Mouse (Mus musculus) kidney, adult 18-20 months (tissue): Measurements from ENCODE around the gene Ttc6.

ENCODE experiments used
- DNase-seq: peaks from one replicate; pipeline ENCODE4 v3.0.0; 2021

Ttc6 gene

DNA sequence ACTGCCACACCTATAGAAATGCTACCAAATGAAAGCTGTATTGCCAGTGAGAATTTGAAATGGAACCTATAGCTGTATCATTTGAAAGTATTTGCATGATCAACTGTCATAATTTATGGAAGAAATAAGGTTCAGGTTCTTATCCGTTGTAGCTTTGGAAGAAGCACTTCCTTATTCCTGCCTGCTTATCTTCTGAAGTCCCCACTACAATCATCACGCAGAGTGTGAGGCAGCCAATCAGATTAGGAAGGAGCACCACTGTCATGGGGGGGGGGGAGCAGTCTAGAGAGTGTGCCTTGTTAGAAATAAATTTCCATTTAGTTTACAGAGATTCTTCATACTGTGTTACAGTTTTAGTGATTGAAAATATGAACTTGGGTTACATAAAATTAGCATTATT lies 108.5 kb downstream of the Ttc6 start:
- no peak for DNase-seq

DNA sequence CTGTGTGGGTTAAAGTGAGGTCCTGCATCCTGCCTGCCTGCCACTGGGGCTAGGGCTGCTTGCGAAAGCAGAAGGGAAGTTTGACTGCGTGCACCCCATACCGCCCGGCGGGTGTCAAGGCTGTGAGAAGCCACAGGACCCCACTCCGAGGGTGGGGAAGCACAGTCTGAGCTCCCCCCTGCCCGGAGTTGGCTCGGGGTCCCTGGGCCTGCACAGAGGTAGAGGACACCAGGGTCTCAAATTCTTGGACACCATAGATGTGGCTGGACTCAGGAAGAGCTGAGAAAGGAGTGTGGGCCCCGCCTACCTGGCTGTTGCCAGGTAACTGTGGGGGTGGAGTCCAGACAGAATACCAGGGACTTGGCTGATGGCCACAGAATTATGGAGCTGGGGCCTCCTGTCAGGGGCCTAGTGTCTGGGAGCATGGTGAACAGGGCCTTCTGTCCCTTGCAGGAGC lies 121.1 kb downstream of the Ttc6 start:
- no peak for DNase-seq

DNA sequence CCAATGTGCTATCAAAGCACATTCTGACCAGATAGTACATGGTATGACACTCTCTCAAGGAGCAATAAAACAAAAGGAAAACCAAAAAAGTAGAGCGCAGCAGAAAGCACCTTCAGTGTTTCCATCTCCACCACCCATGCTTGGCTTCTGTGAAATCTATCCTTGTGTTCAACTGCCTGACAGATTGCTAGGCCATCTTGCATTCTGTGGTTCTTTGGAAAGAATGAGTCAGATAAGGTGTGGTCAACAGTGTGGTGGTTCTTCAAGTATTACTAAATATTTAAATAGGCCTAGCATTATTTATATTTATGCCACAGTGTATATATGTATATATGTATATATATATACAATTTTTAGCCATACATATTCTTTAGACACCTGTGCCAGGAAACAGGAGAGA lies 146.1 kb downstream of the Ttc6 start:
- DNase-seq: no peak

DNA sequence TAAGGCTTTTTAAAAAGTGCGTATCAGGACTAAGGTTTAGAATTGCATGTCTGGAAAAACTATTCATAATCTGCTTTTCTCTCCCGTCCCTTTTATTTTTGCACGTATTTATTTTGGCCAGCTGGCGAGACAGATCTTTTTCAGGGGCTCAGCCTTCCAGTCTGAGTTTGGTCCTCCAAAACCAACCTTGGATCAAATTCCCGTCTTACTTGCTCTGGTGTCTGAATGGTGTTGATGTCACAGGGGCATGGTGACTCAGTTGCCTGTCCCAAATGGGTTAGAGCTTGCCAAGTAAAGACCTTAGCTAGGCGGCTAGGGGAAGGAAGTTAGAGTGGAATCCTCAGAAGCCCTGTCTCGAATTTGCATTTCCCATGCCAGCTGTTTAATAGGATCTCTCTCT lies 200.8 kb downstream of the Ttc6 start:
- DNase-seq: no peak

DNA sequence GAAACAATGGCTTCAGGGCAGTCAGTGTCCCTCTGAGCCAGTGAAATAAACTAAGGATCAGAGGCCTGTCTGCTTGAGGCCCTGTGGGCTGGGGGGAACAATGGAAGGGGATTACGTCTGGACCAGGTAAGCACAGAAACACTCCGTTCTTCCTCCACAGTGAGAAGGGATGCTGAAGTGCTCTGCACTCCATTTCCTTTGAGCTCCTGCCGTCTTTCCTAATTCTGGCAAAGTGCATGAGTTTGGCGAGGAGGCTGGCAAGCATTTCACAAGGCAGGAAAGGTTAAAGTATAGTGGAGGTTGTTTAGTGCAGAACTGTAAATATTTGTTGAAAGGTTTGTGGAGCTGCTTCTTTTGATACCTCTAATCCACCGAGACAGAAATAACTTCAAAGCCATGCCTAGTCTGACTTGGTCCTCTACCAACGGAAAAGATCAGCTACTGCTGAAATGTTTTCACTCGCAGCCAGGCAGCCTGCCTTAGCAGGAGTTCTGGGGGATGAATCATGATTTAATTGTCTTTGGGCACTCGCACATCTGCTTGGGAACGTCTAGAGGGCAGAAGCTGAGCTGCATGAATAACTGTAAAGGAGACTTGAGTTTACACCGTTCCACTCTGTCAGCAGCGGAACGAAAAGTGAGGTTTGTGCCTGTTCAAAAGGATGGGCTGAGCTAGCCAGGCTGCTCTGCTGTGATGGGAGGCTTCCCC lies 212.5 kb downstream of the Ttc6 start:
- no peak for DNase-seq

DNA sequence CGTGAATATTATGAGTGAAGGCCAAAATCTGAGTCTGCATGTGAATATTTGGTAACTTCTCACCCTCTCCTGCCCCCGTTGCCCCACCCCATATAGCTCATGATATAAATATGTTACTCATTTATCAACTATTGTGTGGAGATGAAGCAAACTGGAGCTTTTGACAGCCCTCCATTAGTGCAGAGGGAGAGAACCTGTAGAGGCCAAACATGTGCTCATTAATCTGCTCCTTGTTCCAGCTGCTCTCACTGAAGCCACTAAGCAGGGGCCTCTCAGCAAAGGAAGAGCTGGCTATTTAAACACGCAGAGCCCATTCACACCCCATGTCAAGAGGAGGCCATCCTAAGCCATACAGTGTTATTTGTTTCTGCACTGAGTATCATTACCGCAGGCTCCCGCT lies 218.0 kb downstream of the Ttc6 start:
- DNase-seq: no peak

DNA sequence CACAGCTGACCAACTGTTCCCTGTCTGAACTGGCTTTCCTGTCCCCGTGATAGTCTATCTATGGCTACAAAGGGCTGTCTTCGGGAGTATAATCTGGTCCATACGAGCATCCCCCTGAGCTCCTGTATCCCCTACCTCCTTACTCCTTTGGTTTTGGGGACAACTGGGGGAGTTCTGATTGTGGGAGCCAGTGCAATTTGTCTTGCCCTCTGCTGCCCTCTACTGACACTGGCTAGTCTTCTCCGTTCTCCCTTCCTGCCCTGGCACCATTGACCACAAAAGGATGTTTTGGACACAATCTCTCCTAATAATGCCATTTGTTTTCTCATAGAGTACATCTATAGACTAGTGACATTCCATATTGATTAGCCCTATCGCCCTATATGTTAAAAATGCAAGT lies 223.6 kb downstream of the Ttc6 start:
- peak; percentile 11 for DNase-seq
